Mouse (Mus musculus): ENCODE measurements around the gene Cachd1.

DNA sequence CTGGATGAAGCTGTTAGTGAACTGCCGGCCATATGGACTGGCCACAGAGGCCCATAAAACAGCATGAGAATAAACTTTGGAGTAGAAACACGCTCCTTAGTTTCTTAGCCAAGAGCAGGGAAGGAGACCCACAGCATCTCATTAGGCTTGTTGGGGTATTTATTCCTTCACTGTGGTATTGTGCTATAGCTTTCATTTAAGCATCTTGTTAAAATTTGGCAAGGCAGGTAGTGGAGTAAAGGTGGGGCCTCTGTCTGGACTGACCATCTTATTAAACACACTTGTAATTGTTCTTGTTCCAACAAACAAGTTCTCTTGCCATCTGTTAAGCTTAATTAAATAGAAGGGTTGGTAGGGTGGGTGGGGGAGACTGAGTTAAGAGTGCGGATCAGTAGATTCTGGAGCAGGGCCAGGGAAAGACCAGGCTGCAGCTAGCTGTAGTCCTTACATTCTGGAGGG, 81.0 kb downstream of the Cachd1 start:
- TF ChIP-seq CTCF (IDR thresholded peaks at IDR 0.05; ENCODE audit: low read depth, low read length): no peak
- no peak for TF ChIP-seq GATA1 (IDR thresholded peaks at IDR 0.05; ENCODE audit: borderline replicate concordance, low read length)

All from G1E (cell line).